ENCODE assay signal across 19 mouse cellular contexts in the genomic region with DNA sequence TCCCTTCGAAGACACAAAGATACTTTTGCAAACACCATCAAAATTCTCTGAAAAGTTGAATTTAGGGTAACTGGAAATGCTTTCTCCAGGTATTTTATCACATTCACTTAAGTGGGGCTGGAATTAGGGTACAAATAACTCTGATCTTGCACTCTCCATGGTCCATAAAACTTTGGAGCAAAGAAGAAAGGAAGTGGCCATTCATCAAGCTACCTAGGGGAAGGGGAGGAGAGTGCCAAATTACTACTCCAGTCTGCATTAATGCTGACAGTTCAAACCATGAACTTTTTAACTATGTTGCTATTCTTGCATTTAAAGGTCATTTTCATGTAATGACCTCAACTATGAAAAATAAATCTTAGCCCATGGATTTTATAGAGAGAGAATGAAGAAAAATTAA.
DNase-seq lines count a peak whose midpoint lies in the region; ATAC-seq and TF ChIP-seq lines count a peak whose summit lies in the region.
"Had no signal": no experiment of that assay in that cellular context is flagged by ENCODE, and none has a peak within 500 bp of the region (broad histone marks: within the 10 kb centered on the region; RNA-seq: fewer than 3 reads in every experiment).

No protein-coding gene starts in this region.

- H3K4me3 ChIP-seq in kidney, embryonic 15.5 days (replicated peaks): no peak overlapping the region
- H3K4me3 ChIP-seq in kidney, postnatal 0 days (replicated peaks; ENCODE audit: low read depth, low read length): no peak overlapping the region

- peak; percentile 71; the same call in 1 of the 2 replicates for ATAC-seq in kidney, embryonic 15.5 days (replicated peaks; ENCODE audit: low FRiP score)
- no peak for ATAC-seq in kidney, postnatal 0 days (replicated peaks; ENCODE audit: low FRiP score, low read depth)
- ATAC-seq: activated CD4-positive, CD25-positive, alpha-beta regulatory T cell, adult 4 months; CD4-positive, CD25-positive, alpha-beta regulatory T cell, adult 4 months; Patski had no signal

- WGBS in kidney, embryonic 15.5 days: 72% methylated on average over 1 of the region's 1 CpGs
- 63% methylated on average over 1 of the region's 1 CpGs for WGBS in kidney, postnatal 0 days

- H3K9me3 ChIP-seq in kidney, embryonic 15.5 days (replicated peaks): no peaks in the 10 kb centered on the region
- no peaks in the 10 kb centered on the region for H3K9me3 ChIP-seq in kidney, postnatal 0 days (replicated peaks; ENCODE audit: low read length)

- TF ChIP-seq CTCF in kidney, postnatal 0 days (IDR thresholded peaks at IDR 0.05; ENCODE audit: low read depth): no peak

- no peak overlapping the region for H3K9ac ChIP-seq in kidney, embryonic 15.5 days
- H3K9ac ChIP-seq in kidney, postnatal 0 days (ENCODE audit: low read depth, low read length): no peak overlapping the region

- no peaks in the 10 kb centered on the region for H3K4me1 ChIP-seq in kidney, embryonic 15.5 days
- no peaks in the 10 kb centered on the region for H3K4me1 ChIP-seq in kidney, postnatal 0 days (replicated peaks; ENCODE audit: insufficient read depth, low read length)

- no peak overlapping the region for H3K4me2 ChIP-seq in kidney, embryonic 15.5 days
- H3K4me2 ChIP-seq in kidney, postnatal 0 days (ENCODE audit: low read length): no peak overlapping the region

- no peak overlapping the region for H3K27ac ChIP-seq in kidney, embryonic 15.5 days
- H3K27ac ChIP-seq in kidney, postnatal 0 days: no peak overlapping the region

- no peaks in the 10 kb centered on the region for H3K27me3 ChIP-seq in kidney, embryonic 15.5 days
- no peaks in the 10 kb centered on the region for H3K27me3 ChIP-seq in kidney, postnatal 0 days (ENCODE audit: insufficient read depth, low read length)
- H3K27me3 ChIP-seq: CH12.LX, Patski had no signal

- no peak for DNase-seq in kidney, postnatal 14 days
- DNase-seq in kidney, postnatal 0 days (ENCODE audit: low spot score): peak; percentile 63
- no peak for DNase-seq in kidney, adult 9 months
- DNase-seq: adrenal gland, adult 2 months; adrenal gland, adult 8-10 months; adrenal gland, postnatal 10 days; adrenal gland, postnatal 14 days; adrenal gland, postnatal 25 days; adrenal gland, postnatal 36 days; B cell, adult 2 months; cerebellum, adult 11 months; cerebellum, adult 11-12 months; cerebellum, adult 18-20 months had no signal

- H3K36me3 ChIP-seq in kidney, embryonic 15.5 days: no peaks in the 10 kb centered on the region
- no peaks in the 10 kb centered on the region for H3K36me3 ChIP-seq in kidney, postnatal 0 days (ENCODE audit: insufficient read depth, low read length)
- H3K36me3 ChIP-seq: G1E had no signal
